Mouse (Mus musculus): Measurements from ENCODE around the gene Stk35. TPM values are rescaled to one million over a fixed set of nuclear protein-coding genes. Genes with fewer than 3 reads are reported as not detected.

The Stk35 gene
- polyA plus RNA-seq, 1 experiment = 20.1 TPM

- no peak for DNase-seq
- no peaks in the 10 kb centered on the region for H3K4me1 ChIP-seq (ENCODE audit: control insufficient read depth, insufficient read depth, low read length)
- no peak overlapping the region for H3K4me3 ChIP-seq (replicated peaks; ENCODE audit: extremely low read depth, low read depth, low read length)
- TF ChIP-seq CTCF (IDR thresholded peaks at IDR 0.05; ENCODE audit: insufficient read depth, low read length) (no peak), POLR2A (IDR thresholded peaks at IDR 0.05; ENCODE audit: borderline replicate concordance, extremely low read depth, low read depth, low read length) (no peak)
- 86% methylated on average over 7 of the region's 7 CpGs for WGBS
Observed at GRCm38 (mm10) chr2:129880226-129880625, 79.9 kb downstream of the Stk35 start.

GRCm38 (mm10) chr2:129881886-129882285 lies 81.6 kb downstream of the Stk35 start:
- Histone ChIP-seq H3K4me3 (replicated peaks; ENCODE audit: extremely low read depth, low read depth, low read length) (no peak overlapping the region), H3K4me1 (ENCODE audit: control insufficient read depth, insufficient read depth, low read length) (no peaks in the 10 kb centered on the region)
- no peak for DNase-seq
- TF ChIP-seq CTCF (IDR thresholded peaks at IDR 0.05; ENCODE audit: insufficient read depth, low read length) = no peak
- TF ChIP-seq POLR2A (IDR thresholded peaks at IDR 0.05; ENCODE audit: borderline replicate concordance, extremely low read depth, low read depth, low read length) = no peak
- 70% methylated on average over 1 of the region's 1 CpGs for WGBS

Other genes with a start within 250 kb of the Stk35 start
- gene Sirpa, start 207.7 kb upstream of the Stk35 start, polyA plus RNA-seq (2012; rRNA removed) = 78.2 and 94.2 TPM in 2 replicates
- gene Pdyn, start 100.7 kb upstream of the Stk35 start, polyA plus RNA-seq (2012; rRNA removed) = not detected in 2 replicates
- 1.6 and 83.3 TPM in 2 replicates for gene Tgm3, start 211.8 kb downstream of the Stk35 start, polyA plus RNA-seq (2012; rRNA removed)

Measured in lung, adult 2 months (tissue).